Mouse (Mus musculus) Patski (cell line): ENCODE data around the gene Foxi3. TPM values are rescaled to one million over a fixed set of nuclear protein-coding genes. Genes with fewer than 3 reads are reported as not detected.

Experiments used
- ATAC-seq: fragments of 100-300 bp; one replicate; pipeline ENCODE4 v1.8.0; 2021
- CTCF ChIA-PET: fragments of 350-600 bp; sonication (Branson Sonifier 250); formaldehyde crosslinking; loops from one replicate; lab custom pipeline; 2022; ENCODE audit warnings: inconsistent platforms; lab: Charles Lee
- POLR2A ChIA-PET: fragments of 350-600 bp; sonication (Branson Sonifier 250); formaldehyde crosslinking; loops from one replicate; lab custom pipeline; 2022; ENCODE audit warnings: antibody characterized with exemption, inconsistent platforms; lab: Charles Lee
- DNase-seq: peaks from one replicate; pipeline ENCODE4 v3.0.0-alpha.2; 2011; ENCODE audit warnings: low read depth, low spot score
- H3K27me3 ChIP-seq: fragments of 371-371 bp; one replicate; pipeline ENCODE4 v1.5.1; 2021
- CTCF ChIP-seq: fragments of 100-300 bp; IDR thresholded peaks from one replicate; pipeline ENCODE4 v1.5.1; 2021
- in situ Hi-C: fragments of 300-500 bp; cut with MboI; formaldehyde crosslinking; loops from 3 replicates; pipeline ENCODE4 v1.11.1; 2018; ENCODE audit warnings: low pct_unique_long_range_greater_than_20kb, mixed read lengths
- polyA plus RNA-seq: library from polyadenylated mRNA; unstranded; gene quantifications from one replicate; pipeline ENCODE4 v1.2.3, GENCODE M21; 2021

The Foxi3 gene
- polyA plus RNA-seq, 1 experiment from 2014 or later, result not detected

- no peak for TF ChIP-seq CTCF
- H3K27me3 ChIP-seq, result no peaks in the 10 kb centered on the region
- in situ Hi-C loops, result no loop called here
- CTCF ChIA-PET, result interaction anchor here (1.3 kb wide), 1 partner anchor 30 kb away, joined by 3 read pairs; no protein-coding TSS in a partner anchor
- POLR2A ChIA-PET, result interaction anchor here (0.6 kb wide), 1 partner anchor 106 kb away, joined by 4 read pairs; no protein-coding TSS in a partner anchor
- ATAC-seq (peak; percentile 26), DNase-seq (peak; percentile 15)
Observed at GRCm38 (mm10) chr6:70986683-70987082, 30.4 kb downstream of the Foxi3 start.

- ChIA-PET POLR2A (no interaction called here), CTCF (interaction anchor here (0.7 kb wide), 1 partner anchor 17 kb away, joined by 3 read pairs; no protein-coding TSS in a partner anchor)
- TF ChIP-seq CTCF, result no peak
- no peaks in the 10 kb centered on the region for H3K27me3 ChIP-seq
- no peak for ATAC-seq
- DNase-seq, result no peak
- in situ Hi-C loops, result no loop called here
Observed at GRCm38 (mm10) chr6:70996123-70996723, 39.9 kb downstream of the Foxi3 start.

- DNase-seq (no peak), ATAC-seq (no peak)
- in situ Hi-C loops, result no loop called here
- ChIA-PET CTCF (no interaction called here), POLR2A (no interaction called here)
- TF ChIP-seq CTCF, result no peak
- H3K27me3 ChIP-seq, result no peaks in the 10 kb centered on the region
Observed at GRCm38 (mm10) chr6:71002656-71003055, 46.3 kb downstream of the Foxi3 start.

DNA sequence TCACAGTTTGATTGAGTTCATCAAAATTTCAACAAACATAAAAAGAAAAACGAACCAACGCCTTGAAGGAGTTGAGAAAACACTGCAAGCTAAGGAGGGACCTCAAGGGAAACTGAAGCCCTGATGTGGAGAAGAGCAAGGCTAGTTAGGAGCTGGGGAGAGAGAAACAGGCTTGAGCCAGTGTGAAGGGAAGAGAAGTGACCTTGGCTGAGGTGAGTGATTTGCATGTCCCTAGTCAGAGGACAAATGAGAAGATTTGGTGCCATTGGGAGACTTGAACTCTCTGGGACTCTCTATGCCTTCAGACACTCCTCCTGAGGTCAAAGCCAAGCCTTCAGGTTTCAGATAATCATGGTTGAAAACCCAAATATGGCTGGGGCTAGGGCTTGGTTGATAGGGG lies 47.8 kb downstream of the Foxi3 start:
- no peaks in the 10 kb centered on the region for H3K27me3 ChIP-seq
- in situ Hi-C loops, result no loop called here
- POLR2A ChIA-PET, result no interaction called here
- CTCF ChIA-PET, result no interaction called here
- ATAC-seq (no peak), DNase-seq (no peak)
- TF ChIP-seq CTCF, result no peak

Other genes starting within 250 kb of the Foxi3 start
- 13.7 TPM for gene Rpia, start 164.3 kb upstream of the Foxi3 start, polyA plus RNA-seq
- 47.3 TPM for gene Eif2ak3, start 112.0 kb upstream of the Foxi3 start, polyA plus RNA-seq
- not detected for gene Tex37, start 37.6 kb upstream of the Foxi3 start, polyA plus RNA-seq
- 0.08 TPM for gene Thnsl2, start 187.9 kb downstream of the Foxi3 start, polyA plus RNA-seq
- gene Fabp1, start 243.3 kb downstream of the Foxi3 start, polyA plus RNA-seq, result not detected